Mouse (Mus musculus) embryonic stem cell, embryonic (primary cell): Measurements from ENCODE around the gene Mapkbp1.

Experiments used
- CTCF ChIA-PET, 4 experiments: fragments of 300-600 bp in 2 of 4; fragments of 350-600 bp in 2 of 4; sonication (Branson Sonifier 250); formaldehyde crosslinking; loops; one replicate each; lab custom pipeline; 2022; ENCODE audit warnings: inconsistent platforms in 2 of 4; lab: Charles Lee
- POLR2A ChIA-PET, 4 experiments: fragments of 300-600 bp in 2 of 4; fragments of 350-600 bp in 2 of 4; sonication (Branson Sonifier 250); formaldehyde crosslinking; loops; one replicate each; lab custom pipeline; 2022; ENCODE audit warnings: antibody characterized with exemption in 4 of 4, inconsistent platforms in 1 of 4; lab: Charles Lee

The Mapkbp1 gene

DNA sequence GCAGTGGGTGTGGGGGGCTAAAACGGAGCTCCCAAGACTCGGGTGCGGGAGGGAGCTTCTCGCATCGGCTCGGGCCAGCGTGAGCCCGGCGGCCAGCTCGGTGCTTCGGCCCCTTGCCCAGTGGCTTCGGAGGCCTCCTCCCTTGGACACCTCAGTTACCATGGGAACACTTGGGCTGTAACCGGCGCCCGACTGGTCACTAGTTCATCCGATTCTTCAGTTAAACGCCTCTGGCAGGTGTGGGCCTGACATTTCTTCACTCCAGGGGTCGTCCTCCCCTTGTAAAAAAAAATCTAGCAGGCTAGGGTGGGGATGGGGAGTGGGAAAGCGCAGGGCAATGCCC, at the start of gene Mapkbp1:
Gene Mapkbp1, plus strand, starts transcription at position 163 of the 343 bp plus-strand sequence.
- ChIA-PET POLR2A (interaction anchor here in 3 of 4 experiments (0.5 to 4.3 kb wide), 49 partner anchors 9 to 367 kb away, joined by 3 to 33 read pairs (median 4); partner anchors contain the start of genes Gm28042 (in 2 of the 3), Jmjd7 (in 2 of the 3), Ehd4 (in 1 of the 3) and Itpka (in 1 of the 3)), CTCF (interaction anchor here (0.5 to 5.4 kb wide), 26 partner anchors 9 to 297 kb away, joined by 3 to 31 read pairs (median 4); no protein-coding TSS in a partner anchor)

DNA sequence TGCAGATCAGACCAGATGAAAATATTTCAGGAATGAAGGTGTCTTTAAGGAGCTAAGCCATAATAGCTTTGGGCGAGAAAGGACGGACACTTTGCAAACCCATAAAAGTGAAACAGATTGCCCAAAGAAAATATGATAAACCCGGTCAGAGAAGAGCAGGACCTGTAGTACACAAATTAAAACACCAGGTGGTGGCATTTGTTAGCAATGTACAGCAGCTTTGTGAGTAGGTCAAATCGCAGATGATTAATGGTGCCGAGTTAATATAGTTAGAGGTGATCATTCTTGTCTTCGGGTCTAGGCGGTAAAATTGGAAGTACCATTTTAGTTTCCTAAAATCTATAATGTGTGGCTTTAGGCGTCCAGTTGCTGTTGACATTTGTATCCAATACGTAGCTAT, 1.9 kb upstream of the Mapkbp1 start:
- POLR2A ChIA-PET, result interaction anchor here in 3 of 4 experiments (0.6 to 4.3 kb wide), 31 partner anchors 8 to 200 kb away, joined by 3 to 33 read pairs (median 3); partner anchors contain the start of gene Ehd4 (in 1 of the 3)
- CTCF ChIA-PET, result interaction anchor here (0.6 to 5.4 kb wide), 25 partner anchors 24 to 578 kb away, joined by 3 to 31 read pairs (median 5); no protein-coding TSS in a partner anchor

DNA sequence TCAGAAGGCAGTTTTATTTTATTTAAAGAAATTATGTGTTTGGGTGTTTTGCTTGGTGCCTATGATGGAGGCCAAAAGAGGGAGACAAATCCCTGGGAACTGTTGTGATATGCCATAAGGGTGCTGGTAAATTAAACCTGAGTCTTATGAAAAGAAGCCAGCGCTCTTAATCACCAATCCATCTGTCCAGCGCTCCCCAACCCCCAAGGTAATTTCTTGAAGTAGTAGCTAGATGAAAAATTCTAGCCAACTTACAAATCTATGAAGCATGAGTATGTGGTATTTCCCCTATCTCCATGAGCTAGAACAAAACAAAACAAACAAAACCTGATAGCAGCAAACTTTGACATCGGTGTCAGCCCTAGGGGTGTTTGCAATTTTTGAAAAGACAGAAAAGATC, 1.2 kb upstream of the Mapkbp1 start:
- POLR2A ChIA-PET, result interaction anchor here in 3 of 4 experiments (0.6 to 4.3 kb wide), 28 partner anchors 9 to 366 kb away, joined by 3 to 33 read pairs (median 3); partner anchors contain the start of gene Ehd4 (in 2 of the 3)
- CTCF ChIA-PET, result interaction anchor here (0.6 to 5.4 kb wide), 20 partner anchors 14 to 309 kb away, joined by 3 to 31 read pairs (median 5); no protein-coding TSS in a partner anchor

DNA sequence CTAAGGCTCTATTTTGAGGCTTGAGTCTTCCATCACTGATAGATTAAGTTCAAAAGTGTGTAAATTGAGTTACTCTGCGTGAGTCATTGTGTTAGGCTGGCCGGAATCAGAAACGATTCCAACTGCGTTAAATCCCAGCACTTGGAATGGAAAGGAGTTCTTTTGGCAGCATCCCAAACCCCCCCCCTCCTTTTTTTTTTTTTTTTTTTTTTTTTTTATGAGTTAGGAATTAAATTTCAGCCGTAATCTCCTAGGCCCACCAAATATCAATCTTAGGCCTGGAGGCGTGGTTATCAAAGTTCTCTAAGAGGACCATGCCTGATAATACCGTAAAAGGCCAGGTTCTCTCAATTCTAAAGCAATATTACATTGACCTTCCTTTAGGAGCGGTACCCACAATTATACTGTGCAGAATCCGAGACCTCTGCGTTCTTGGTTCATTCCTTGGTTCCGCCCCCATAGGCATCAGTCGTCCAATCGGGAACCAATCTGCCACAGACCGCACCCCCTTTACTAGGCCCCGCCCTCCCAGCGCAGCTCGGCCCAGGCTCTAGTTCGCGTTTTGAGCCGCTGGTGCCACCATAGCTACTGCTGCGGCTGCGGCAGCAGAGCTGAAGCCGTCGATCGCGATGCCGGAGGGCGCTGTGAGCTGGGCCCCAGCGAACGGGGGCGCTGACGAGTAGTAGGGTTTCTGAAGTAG, 512 bp upstream of the Mapkbp1 start:
- CTCF ChIA-PET, result interaction anchor here (0.6 to 5.4 kb wide), 27 partner anchors 9 to 297 kb away, joined by 3 to 31 read pairs (median 4); no protein-coding TSS in a partner anchor
- POLR2A ChIA-PET, result interaction anchor here in 3 of 4 experiments (0.5 to 4.3 kb wide), 53 partner anchors 9 to 366 kb away, joined by 3 to 33 read pairs (median 4); partner anchors contain the start of genes Ehd4 (in 2 of the 3), Gm28042 (in 2 of the 3), Jmjd7 (in 2 of the 3) and Itpka (in 1 of the 3)

DNA sequence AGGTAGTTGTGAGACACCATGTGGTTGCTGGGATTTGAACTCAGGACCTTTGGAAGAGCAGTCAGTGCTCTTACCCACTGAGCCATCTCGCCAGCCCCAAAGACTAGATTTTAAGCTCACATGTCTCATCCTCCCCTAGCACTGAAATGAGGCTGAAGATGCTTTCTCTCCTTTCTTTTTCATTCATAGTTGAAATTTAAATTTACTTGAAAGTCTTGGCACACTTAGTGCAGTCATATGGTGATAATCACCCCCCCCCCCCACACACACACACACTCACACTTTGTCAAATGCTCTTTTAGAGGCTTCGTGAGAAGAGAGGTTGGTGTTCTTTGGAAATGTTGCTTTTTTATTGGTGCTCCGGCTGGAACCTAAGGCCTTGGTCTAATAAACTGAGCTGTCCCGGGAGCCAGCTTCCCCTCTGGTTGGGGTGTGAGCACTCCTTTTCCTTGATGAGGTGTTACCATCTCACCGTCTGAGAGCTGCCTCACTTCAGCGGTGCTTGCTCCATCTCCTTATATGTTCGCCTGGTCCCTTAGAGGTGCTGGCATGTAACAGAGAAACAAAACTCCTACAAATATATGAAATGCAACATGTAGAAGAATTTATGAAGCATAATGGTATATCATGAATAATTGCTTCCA, 8.0 kb downstream of the Mapkbp1 start:
- POLR2A ChIA-PET, result interaction anchor here in 2 of 4 experiments (0.5 to 1.2 kb wide), 4 partner anchors 88 to 327 kb away, joined by 3 to 5 read pairs (median 3); no protein-coding TSS in a partner anchor

DNA sequence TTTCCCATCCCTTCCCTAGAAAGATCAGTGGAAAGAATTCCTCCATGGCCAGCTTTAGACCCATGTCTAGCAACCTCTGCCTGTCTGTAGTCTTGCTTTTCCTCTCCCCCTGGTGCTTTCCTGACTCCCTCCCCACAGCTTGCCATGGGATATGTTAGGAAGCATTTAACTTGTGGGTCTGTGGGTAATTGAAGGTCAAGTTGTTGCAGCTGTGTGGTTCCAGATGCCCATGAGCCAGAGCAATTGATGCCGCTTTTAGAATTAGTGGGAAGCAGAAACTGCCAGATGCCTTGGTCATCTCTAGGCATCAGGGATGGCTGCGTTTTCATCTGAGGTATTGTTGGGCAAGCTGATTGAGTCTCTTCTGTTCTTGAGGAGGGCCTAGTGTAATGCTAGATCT, 9.1 kb downstream of the Mapkbp1 start:
- ChIA-PET POLR2A (interaction anchor here in 2 of 4 experiments (0.9 to 1.8 kb wide), 4 partner anchors 9 to 87 kb away, joined by 3 to 9 read pairs (median 4); partner anchors contain the start of gene Mapkbp1 (in 2 of the 2)), CTCF (interaction anchor here in 2 of 4 experiments (0.6 to 1.1 kb wide), 2 partner anchors 9 to 20 kb away, joined by 6 to 10 read pairs; partner anchors contain the start of gene Mapkbp1 (in 1 of the 2))

More for the DNA sequence above, 8.0 kb downstream of the Mapkbp1 start:
- CTCF ChIA-PET, result interaction anchor here in 2 of 4 experiments (0.6 to 1.1 kb wide), 4 partner anchors 8 to 237 kb away, joined by 3 to 14 read pairs (median 4); partner anchors contain the start of gene Mapkbp1 (in 1 of the 2)

DNA sequence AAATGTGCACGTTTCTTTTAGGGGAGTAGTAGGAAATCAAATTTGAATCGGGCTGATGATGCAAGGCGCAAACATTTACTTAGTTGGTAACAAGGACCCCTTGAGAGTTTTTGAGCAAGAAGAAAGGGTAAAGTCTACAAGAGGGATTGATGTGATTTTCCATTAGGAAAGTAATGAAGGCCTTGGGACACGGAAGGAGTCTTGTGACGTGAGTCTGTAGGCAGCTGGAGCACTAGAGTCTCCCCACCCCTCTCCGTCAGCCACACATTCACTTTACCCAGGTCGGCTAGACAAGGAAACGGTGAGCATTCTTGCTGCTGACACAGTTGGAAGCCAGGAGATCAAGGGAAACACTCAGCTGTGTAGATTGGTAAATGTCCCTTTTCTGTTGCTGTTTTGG, 13.4 kb downstream of the Mapkbp1 start:
- POLR2A ChIA-PET, result interaction anchor here (0.6 to 2.0 kb wide), 21 partner anchors 9 to 323 kb away, joined by 3 to 11 read pairs (median 4); partner anchors contain the start of genes Mapkbp1 (in 3 of the 4), Gm28042 (in 1 of the 4), Jmjd7 (in 1 of the 4) and Ndufaf1 (in 1 of the 4)
- CTCF ChIA-PET, result interaction anchor here in 2 of 4 experiments (1.2 to 1.5 kb wide), 3 partner anchors 14 to 83 kb away, joined by 4 read pairs; partner anchors contain the start of gene Mapkbp1 (in 1 of the 2)

DNA sequence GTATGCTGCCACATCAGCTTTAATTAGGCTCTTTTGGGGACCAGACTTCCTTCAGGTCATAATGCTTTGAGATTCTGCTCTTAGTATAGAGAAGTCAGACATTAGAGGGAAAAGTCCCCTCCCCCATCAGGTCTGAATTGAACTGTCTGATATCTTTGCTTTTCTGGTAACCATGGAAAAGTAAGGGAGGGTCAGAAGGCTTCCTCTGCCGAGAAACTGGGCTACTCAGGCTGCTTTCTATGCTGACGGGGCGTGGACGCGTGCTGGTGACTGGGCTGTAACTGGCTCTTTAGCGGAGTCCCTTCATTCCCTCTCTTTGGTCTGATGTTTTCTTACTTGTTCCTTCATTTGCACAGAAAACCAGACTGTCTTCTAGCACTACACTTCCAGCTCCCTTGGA, 13.9 kb downstream of the Mapkbp1 start:
- ChIA-PET POLR2A (interaction anchor here in 3 of 4 experiments (0.6 to 2.0 kb wide), 23 partner anchors 9 to 323 kb away, joined by 3 to 11 read pairs (median 4); partner anchors contain the start of genes Mapkbp1 (in 3 of the 3), Gm28042 (in 1 of the 3), Jmjd7 (in 1 of the 3) and Ndufaf1 (in 1 of the 3)), CTCF (interaction anchor here (0.6 to 1.5 kb wide), 5 partner anchors 14 to 83 kb away, joined by 4 read pairs; partner anchors contain the start of gene Mapkbp1 (in 1 of the 4))

DNA sequence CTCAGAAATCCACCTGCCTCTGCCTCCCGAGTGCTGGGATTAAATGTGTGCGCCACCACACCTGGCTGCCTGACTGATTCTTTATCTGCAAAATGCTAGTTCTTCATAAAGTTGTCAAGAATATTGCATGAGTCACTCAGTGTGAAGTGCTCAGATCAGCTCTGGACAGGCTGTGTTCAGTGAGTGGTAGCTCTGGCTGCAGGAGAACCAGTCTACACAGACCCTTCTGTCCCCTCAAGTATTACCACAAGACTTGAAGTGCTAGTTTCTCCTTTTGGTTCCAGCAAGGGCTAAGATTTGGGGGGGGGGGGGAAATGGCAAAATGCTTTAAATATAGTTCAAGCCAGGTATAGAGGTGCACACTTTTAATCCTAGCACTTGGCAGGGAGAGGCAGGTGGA, 14.9 kb downstream of the Mapkbp1 start:
- POLR2A ChIA-PET, result interaction anchor here in 3 of 4 experiments (0.6 to 1.7 kb wide), 6 partner anchors 9 to 141 kb away, joined by 3 to 6 read pairs (median 4); partner anchors contain the start of gene Mapkbp1 (in 1 of the 3)
- CTCF ChIA-PET, result interaction anchor here in 2 of 4 experiments (0.7 to 1.2 kb wide), 2 partner anchors 9 to 187 kb away, joined by 3 read pairs; no protein-coding TSS in a partner anchor

DNA sequence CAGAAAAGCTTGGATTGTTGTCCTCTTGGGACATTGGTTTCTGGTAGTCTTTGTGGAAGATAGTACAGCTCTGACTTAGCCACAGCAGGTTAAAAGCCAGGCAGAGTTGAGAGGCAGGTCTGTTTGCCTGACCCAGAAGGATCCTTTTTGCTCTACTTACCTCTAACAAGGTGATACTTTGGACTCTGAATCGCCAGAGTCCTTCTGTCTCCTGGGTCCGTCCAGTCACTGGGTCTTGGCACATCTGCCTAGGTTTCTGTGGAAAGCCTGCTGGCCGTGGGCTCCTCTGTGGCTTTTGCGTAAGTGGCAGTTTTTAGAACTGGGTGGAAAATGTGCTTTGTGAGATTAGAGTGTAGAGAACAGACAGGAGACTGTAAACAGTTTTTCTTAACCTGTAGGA, 16.5 kb downstream of the Mapkbp1 start:
- POLR2A ChIA-PET, result interaction anchor here in 1 of 4 experiments (0.8 to 1.6 kb wide), 3 partner anchors 16 to 57 kb away, joined by 3 to 5 read pairs (median 3); partner anchors contain the start of gene Mapkbp1
- CTCF ChIA-PET, result interaction anchor here in 1 of 4 experiments (0.6 kb wide), 1 partner anchor 81 kb away, joined by 11 read pairs; no protein-coding TSS in a partner anchor

DNA sequence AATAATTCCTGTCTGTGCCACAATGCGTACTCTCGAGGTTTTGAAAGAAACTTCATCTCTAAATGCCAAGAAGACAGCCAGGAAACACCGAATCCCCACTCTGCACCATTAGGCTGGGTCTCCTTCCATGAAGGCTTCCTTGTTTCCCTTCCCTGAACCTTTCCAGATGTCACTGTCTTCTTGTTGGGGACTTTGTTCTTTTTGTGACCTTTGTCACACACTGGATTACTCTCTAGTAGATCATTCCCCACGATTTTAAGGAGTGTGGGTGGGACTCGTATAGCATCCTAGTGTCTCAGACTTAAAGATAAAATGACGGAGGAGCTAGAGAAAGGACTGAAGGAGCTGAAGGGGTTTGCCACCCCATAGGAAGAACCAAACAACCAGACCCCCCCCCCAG, 18.4 kb downstream of the Mapkbp1 start:
- POLR2A ChIA-PET, result interaction anchor here in 1 of 4 experiments (0.6 to 1.4 kb wide), 4 partner anchors 10 to 93 kb away, joined by 3 to 4 read pairs (median 3); partner anchors contain the start of gene Mapkbp1
- CTCF ChIA-PET, result interaction anchor here in 1 of 4 experiments (0.6 kb wide), 1 partner anchor 1490 kb away, joined by 7 read pairs; no protein-coding TSS in a partner anchor

DNA sequence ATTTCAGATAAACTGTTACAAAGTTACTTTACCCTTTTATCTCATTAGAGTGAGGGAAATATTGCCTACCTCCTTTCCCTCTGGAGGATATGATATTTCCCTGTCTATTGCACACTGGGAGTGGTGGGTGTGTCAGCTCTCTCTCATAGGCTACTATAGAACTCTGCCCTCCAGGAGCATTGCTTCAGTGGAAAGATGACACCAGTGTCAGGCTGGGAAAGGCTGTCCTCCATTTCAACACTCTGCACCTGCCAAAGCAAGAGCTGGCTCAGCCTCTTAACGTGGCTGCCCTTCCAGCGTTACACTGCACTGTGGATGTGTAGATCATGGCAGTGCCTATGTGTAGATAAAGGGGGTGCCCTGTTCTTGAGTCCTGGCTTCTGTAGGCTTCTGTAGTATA, 19.9 kb downstream of the Mapkbp1 start:
- ChIA-PET POLR2A (interaction anchor here in 1 of 4 experiments (1.0 kb wide), 1 partner anchor 46 kb away, joined by 3 read pairs; no protein-coding TSS in a partner anchor), CTCF (no interaction called here)

DNA sequence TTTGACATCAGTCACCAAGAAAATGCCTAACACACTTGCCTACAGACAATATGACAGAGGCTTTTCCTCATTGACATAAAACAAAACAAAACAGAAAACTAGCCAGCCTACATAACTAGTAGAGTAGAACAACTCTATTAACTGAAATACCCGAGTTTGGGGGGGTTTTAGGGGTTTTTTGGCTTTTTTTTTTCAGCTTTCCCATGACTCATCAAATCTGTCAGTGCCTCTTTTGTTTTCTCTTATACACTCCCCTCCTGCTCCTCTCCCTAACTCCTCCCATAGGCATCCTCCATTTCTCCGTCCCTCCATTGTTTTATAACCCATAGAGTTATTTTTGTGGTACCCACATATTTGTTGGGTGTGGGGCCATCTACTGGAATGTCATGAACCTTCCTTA, 21.0 kb downstream of the Mapkbp1 start:
- ChIA-PET CTCF (interaction anchor here in 1 of 4 experiments (0.6 kb wide), 1 partner anchor 595 kb away, joined by 3 read pairs; no protein-coding TSS in a partner anchor), POLR2A (interaction anchor here in 1 of 4 experiments (1.4 kb wide), 1 partner anchor 275 kb away, joined by 3 read pairs; no protein-coding TSS in a partner anchor)

DNA sequence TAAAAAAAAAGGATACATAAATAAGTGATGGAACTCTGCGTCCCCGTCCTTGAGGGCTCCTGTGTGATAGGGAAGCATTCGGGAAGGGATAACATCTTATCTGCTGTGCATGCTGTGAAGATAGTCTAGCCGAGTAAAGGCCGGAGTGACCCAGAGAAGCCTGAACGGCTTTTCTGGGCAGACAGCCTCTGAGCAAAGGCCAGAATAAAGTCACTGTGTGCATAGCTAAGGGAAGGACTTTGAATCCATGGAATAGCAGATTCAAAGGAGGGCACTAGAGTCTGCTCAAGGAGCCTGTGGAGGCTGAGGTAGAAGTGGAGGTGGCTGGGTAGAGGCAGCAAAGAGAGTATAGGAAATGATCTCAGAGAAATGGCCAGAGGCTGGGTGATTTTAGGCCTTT, 22.3 kb downstream of the Mapkbp1 start:
- POLR2A ChIA-PET, result interaction anchor here in 2 of 4 experiments (0.5 to 3.2 kb wide), 2 partner anchors 9 to 259 kb away, joined by 3 to 11 read pairs; no protein-coding TSS in a partner anchor
- CTCF ChIA-PET, result interaction anchor here in 1 of 4 experiments (1.0 kb wide), 1 partner anchor 74 kb away, joined by 3 read pairs; no protein-coding TSS in a partner anchor

DNA sequence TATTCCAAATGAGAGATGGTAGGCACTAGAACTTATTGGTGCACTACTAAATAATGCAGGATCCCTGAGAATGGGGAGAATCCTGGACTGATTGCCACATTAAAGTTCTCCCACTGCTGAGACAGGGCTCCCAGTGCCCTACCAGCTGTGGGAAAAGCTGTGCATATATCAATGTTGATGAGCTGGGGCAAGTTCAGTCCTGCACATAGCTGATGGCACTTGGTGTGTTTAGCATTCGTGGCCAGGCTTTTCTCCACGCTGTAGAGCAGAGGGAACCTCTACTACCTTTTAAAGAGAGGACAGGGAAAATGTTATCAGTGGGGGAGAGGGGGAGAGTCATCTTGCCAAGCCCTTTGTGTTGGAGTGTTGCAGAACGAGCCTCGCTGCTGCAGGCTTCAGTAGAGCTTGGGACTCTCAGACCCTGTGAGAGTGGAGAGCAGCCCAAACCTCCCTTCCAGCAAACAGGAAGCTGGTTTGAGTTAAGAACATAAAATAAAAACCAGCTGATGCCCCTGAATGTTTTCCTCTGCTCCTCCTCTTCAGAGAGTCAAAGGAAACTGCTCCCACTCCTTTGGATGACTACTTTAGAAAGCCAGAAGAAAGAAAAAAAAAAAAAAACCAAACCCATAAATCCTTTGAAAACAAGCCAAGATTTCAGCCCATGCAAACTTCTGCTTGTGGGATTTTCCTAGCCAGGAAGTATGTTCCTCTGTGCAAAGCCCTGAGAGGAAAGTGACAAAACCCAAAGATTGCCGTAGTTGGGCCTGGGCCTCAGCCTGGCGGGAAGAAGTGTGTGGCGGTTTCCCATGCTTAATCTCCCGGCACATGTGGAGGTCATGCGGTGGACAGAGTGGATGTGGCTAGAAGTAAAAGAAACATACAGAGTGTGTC, 23.1 kb downstream of the Mapkbp1 start:
- ChIA-PET POLR2A (interaction anchor here in 2 of 4 experiments (0.5 to 3.2 kb wide), 4 partner anchors 9 to 365 kb away, joined by 3 to 11 read pairs (median 3); no protein-coding TSS in a partner anchor), CTCF (interaction anchor here in 2 of 4 experiments (0.6 to 1.0 kb wide), 2 partner anchors 16 to 73 kb away, joined by 3 read pairs; no protein-coding TSS in a partner anchor)

DNA sequence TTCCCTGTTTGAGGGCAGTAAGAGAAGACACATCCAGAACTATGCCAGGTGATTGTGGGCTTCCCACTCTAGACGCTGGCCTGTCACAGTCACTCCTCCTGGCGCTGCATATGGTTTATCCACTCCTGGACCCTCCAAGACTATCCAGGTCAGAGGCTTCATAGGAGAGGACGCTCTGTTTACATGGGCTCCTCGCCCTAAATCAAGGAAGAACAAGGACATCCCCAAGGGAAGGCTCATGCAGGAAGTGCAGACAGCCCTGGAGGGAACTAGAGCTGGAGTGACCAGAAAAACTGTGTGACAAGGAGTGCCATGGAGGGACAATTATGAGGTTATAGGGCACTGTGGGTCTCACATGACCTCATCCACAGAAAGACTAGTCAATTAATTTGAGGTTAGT, 24.9 kb downstream of the Mapkbp1 start:
- ChIA-PET CTCF (no interaction called here), POLR2A (interaction anchor here in 1 of 4 experiments (3.2 kb wide), 1 partner anchor 11 kb away, joined by 11 read pairs; no protein-coding TSS in a partner anchor)
